ENCODE assay signal across 43 mouse cellular contexts in the genomic region with DNA sequence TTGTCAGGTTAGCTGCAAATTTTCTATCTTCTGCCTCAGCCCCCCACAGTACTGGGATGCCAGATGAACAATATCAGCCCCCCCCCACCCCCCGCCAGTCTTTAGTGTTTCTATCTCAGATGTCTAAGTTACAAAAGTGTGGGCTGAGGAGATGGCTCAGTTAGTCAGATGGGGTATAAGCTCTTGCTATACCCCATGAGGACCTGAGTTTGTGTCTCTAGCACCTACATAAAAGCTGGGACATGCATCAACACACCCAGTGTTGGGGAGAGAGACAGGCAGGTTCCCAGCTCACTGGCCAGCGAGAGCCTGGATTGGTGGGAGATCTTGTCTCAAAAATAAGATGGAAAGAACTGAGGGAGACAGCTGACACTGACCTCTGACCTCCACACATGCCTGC. TPM values are rescaled to one million over a fixed set of nuclear protein-coding genes. Genes with fewer than 3 reads are reported as not detected.
"Had no signal": no experiment of that assay in that cellular context is flagged by ENCODE, and none has a peak within 500 bp of the region (broad histone marks: within the 10 kb centered on the region; RNA-seq: fewer than 3 reads in every experiment).

No protein-coding gene starts in this region.

- H3K4me1 ChIP-seq: heart, embryonic 10.5 days; heart, embryonic 12.5 days; heart, embryonic 13.5 days; intestine, embryonic 15.5 days had no signal

- H3K4me3 ChIP-seq: heart, embryonic 10.5 days; heart, embryonic 12.5 days; heart, embryonic 13.5 days; heart, embryonic 15.5 days; hindbrain, embryonic 10.5 days; hindbrain, embryonic 12.5 days; hindbrain, embryonic 13.5 days; hindbrain, embryonic 15.5 days; intestine, embryonic 15.5 days; kidney, embryonic 15.5 days; layer of hippocampus, adult 2 months had no signal

- H3K9me3 ChIP-seq: heart, embryonic 10.5 days; heart, embryonic 13.5 days; heart, embryonic 15.5 days; hindbrain, embryonic 15.5 days; intestine, embryonic 15.5 days had no signal

- H3K9ac ChIP-seq: heart, embryonic 12.5 days; heart, embryonic 13.5 days; heart, embryonic 15.5 days; hindbrain, embryonic 12.5 days; hindbrain, embryonic 13.5 days; hindbrain, embryonic 14.5 days; hindbrain, embryonic 15.5 days; intestine, embryonic 15.5 days; kidney, embryonic 15.5 days had no signal

- H3K4me2 ChIP-seq: heart, embryonic 11.5 days; heart, embryonic 12.5 days; heart, embryonic 13.5 days; heart, embryonic 15.5 days; hindbrain, embryonic 12.5 days; hindbrain, embryonic 13.5 days; hindbrain, embryonic 14.5 days; hindbrain, embryonic 15.5 days; intestine, embryonic 15.5 days; kidney, embryonic 15.5 days had no signal

- H3K36me3 ChIP-seq: heart, embryonic 10.5 days; heart, embryonic 12.5 days; heart, embryonic 13.5 days; heart, embryonic 15.5 days; hindbrain, embryonic 10.5 days; hindbrain, embryonic 12.5 days; hindbrain, embryonic 13.5 days; hindbrain, embryonic 15.5 days; intestine, embryonic 15.5 days; kidney, embryonic 15.5 days had no signal

- H3K27ac ChIP-seq: heart, embryonic 10.5 days; heart, embryonic 13.5 days; heart, embryonic 15.5 days; hindbrain, embryonic 10.5 days; hindbrain, embryonic 12.5 days; hindbrain, embryonic 13.5 days; hindbrain, embryonic 14.5 days; hindbrain, embryonic 15.5 days; hindbrain, postnatal 0 days; intestine, embryonic 15.5 days; kidney, embryonic 15.5 days; kidney, postnatal 0 days; layer of hippocampus, adult 2 months had no signal

- DNase-seq: heart, postnatal 10 days; heart, postnatal 14 days; heart, postnatal 36 days; heart, postnatal 4 days; kidney, adult 11 months; kidney, adult 18-20 months; kidney, adult 2 months; kidney, adult 8-10 months; kidney, adult 9 months; kidney, postnatal 10 days; kidney, postnatal 14 days; kidney, postnatal 25 days; kidney, postnatal 36 days; kidney, postnatal 4 days; layer of hippocampus, adult 9-11 months; layer of hippocampus, postnatal 36 days had no signal

- H3K27me3 ChIP-seq: heart, embryonic 13.5 days; heart, embryonic 15.5 days; intestine, embryonic 15.5 days; kidney, embryonic 15.5 days had no signal

- ATAC-seq: hindbrain, embryonic 16.5 days; hindbrain, postnatal 0 days; inflammation-experienced regulatory T-cells, adult 6 months; intestine, embryonic 15.5 days; intestine, embryonic 16.5 days; intestine, postnatal 0 days had no signal

RNA-seq across cellular contexts. Expression of a gene that starts 59.0 kb away (rescaled TPM):
- total RNA-seq: heart, postnatal 10 days; heart, postnatal 14 days; heart, postnatal 36 days; heart, postnatal 4 days; hematopoietic stem cell, adult 5-6 weeks had no signal
- polyA plus RNA-seq: heart, embryonic 10.5 days; heart, embryonic 11.5 days; heart, embryonic 12.5 days; heart, embryonic 13.5 days; heart, embryonic 14.5 days; heart, embryonic 15.5 days; heart, embryonic 16.5 days; heart, postnatal 0 days; inflammation-experienced regulatory T-cells, adult 6 months; intestine, embryonic 14.5 days; intestine, embryonic 15.5 days; intestine, embryonic 16.5 days; intestine, postnatal 0 days; kidney, adult 2 months; kidney, embryonic 14.5 days; kidney, embryonic 15.5 days; kidney, embryonic 16.5 days; kidney, postnatal 0 days; large intestine, adult 2 months had no signal
